8 mouse cellular contexts compared by ENCODE assay signal in the genomic region with DNA sequence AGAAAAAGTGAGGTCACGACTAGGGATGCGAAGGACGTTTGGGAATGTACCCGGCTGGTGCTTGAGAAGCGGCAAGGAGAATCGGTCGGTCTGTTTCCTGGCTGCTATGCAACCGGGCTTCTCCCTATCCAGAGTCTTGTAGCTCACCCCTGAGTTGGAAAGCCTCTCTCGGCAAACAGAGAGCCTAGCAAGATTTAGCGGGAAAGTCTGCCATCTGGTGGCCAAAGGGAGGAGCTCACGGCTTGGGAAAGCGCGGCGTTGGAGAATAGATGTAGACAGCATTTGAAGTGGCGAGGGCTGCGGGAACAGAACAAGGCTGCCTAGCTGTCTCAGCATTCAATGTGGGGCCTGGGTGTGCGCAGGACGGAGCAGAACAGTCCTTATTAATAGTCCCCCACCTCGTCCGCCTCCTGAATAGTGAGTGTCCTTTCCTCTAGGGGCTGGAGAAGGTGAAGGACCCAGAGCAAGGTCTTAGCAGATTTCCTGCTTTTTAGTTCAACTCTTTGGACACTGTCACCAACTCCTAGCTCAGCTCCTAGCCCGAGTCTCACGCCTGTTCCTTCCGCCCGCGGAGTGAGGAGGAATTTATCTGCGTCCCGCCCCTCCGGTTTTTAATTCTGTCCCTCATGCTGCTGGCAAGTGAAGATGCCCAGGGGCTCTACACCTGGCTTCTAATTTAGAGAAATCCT. TPM values are rescaled to one million over a fixed set of nuclear protein-coding genes. Genes with fewer than 3 reads are reported as not detected.
DNase-seq lines count a peak whose midpoint lies in the region; ATAC-seq lines count a peak whose summit lies in the region.

No protein-coding gene starts in this region.

- ATAC-seq in erythroblast, adult 5-6 weeks (replicated peaks; ENCODE audit: low FRiP score, poor library complexity, severe bottlenecking): no peak
- ATAC-seq in midbrain, embryonic 13.5 days: peak; percentile 85

- no peaks in the 10 kb centered on the region for H3K36me3 ChIP-seq in erythroblast, embryonic 14.5 days (ENCODE audit: control insufficient read depth)
- H3K36me3 ChIP-seq in limb, embryonic 10.5 days: no peaks in the 10 kb centered on the region
- no peaks in the 10 kb centered on the region for H3K36me3 ChIP-seq in midbrain, embryonic 13.5 days

- 8% methylated on average over 28 of the region's 28 CpGs for WGBS in limb, embryonic 10.5 days
- 6% methylated on average over 28 of the region's 28 CpGs for WGBS in midbrain, embryonic 13.5 days

- H3K9ac ChIP-seq in midbrain, embryonic 13.5 days (replicated peaks): peak overlapping the region; percentile 39

- peaks cover 10% of the 10 kb centered on the region for H3K27me3 ChIP-seq in erythroblast, embryonic 14.5 days (ENCODE audit: control insufficient read depth)
- H3K27me3 ChIP-seq in limb, embryonic 10.5 days (ENCODE audit: low read depth, poor library complexity, severe bottlenecking): peaks cover 43% of the 10 kb centered on the region
- H3K27me3 ChIP-seq in midbrain, embryonic 13.5 days: peaks cover 5% of the 10 kb centered on the region; the same call in 1 of the 2 replicates

- H3K4me3 ChIP-seq in erythroblast, embryonic 14.5 days (replicated peaks): peak overlapping the region; percentile 46
- H3K4me3 ChIP-seq in limb, embryonic 10.5 days: peak overlapping the region; percentile 42
- peak overlapping the region; percentile 16; the same call in 1 of the 2 replicates for H3K4me3 ChIP-seq in midbrain, embryonic 13.5 days (replicated peaks)

- 0 out of 2 replicates have a peak overlapping the region, but pooled peaks have one; percentile 26 for H3K27ac ChIP-seq in limb, embryonic 10.5 days
- no peak overlapping the region; the same call in 1 of the 2 replicates for H3K27ac ChIP-seq in midbrain, embryonic 13.5 days

- H3K4me2 ChIP-seq in midbrain, embryonic 13.5 days (replicated peaks): peak overlapping the region; percentile 45

- DNase-seq in embryo, embryonic 9.5 days (ENCODE audit: extremely low spot score): peak; percentile 92
- peak; percentile 80 to 93 for DNase-seq in heart, adult 18-20 months
- peak; percentile 90 for DNase-seq in kidney, adult 18-20 months
- peak; percentile 95 for DNase-seq in limb, embryonic 10.5 days (ENCODE audit: low spot score)
- DNase-seq in spleen, postnatal 36 days (ENCODE audit: low spot score in 2 of 2): peak; percentile 27 to 43

- peaks cover 23% of the 10 kb centered on the region for H3K4me1 ChIP-seq in erythroblast, embryonic 14.5 days (ENCODE audit: control insufficient read depth)
- H3K4me1 ChIP-seq in limb, embryonic 10.5 days: peaks cover 13% of the 10 kb centered on the region
- peaks cover 32% of the 10 kb centered on the region for H3K4me1 ChIP-seq in midbrain, embryonic 13.5 days (replicated peaks)

- no peaks in the 10 kb centered on the region for H3K9me3 ChIP-seq in erythroblast, embryonic 14.5 days (ENCODE audit: control insufficient read depth, low read length)
- no peaks in the 10 kb centered on the region for H3K9me3 ChIP-seq in limb, embryonic 10.5 days (replicated peaks)
- no peaks in the 10 kb centered on the region for H3K9me3 ChIP-seq in midbrain, embryonic 13.5 days

RNA-seq across cellular contexts. Expression of a gene that starts 21.1 kb away (rescaled TPM):
- polyA plus RNA-seq in erythroblast, embryonic 14.5 days (2012): 0.02 TPM in 1 of 2 replicates, not detected in the other
- not detected in 2 replicates for total RNA-seq in erythroblast, adult 5-6 weeks (2015; ENCODE audit: low replicate concordance)
- not detected in 2 replicates for total RNA-seq in erythroblast, adult 5-6 weeks (2017; ENCODE audit: low replicate concordance)
- total RNA-seq in heart, adult 18-20 months (2021): 1 to 10 TPM; 1.4 to 2.0 TPM
- polyA plus RNA-seq in limb, embryonic 10.5 days (2016; fragmentation: Nextera tagmentation; extraction: Ambion mirVana): 1.9 and 2.2 TPM in 2 replicates
- polyA plus RNA-seq in midbrain, embryonic 13.5 days (2015; fragmentation: Nextera tagmentation; extraction: Ambion mirVana): 6.2 and 7.0 TPM in 2 replicates

Comparison
In these comparisons a context has a peak if more than half of its experiments do, and no peak if none do; other contexts are left out.
1. DNase-seq: peak in every context shown above with its lines; median percentile 95 in limb, embryonic 10.5 days; 92 in embryo, embryonic 9.5 days; 90 in kidney, adult 18-20 months; 86 in heart, adult 18-20 months; 35 in spleen, postnatal 36 days.